Mouse (Mus musculus): Measurements from ENCODE around the gene Hdac7.

The Hdac7 gene

GRCm38 (mm10) chr15:97814703-97815102, 29.6 kb downstream of the Hdac7 start:
- no peak for DNase-seq (ENCODE audit: low spot score)

- no peak for DNase-seq (ENCODE audit: low spot score)
Observed at GRCm38 (mm10) chr15:97813452-97814204, 30.7 kb downstream of the Hdac7 start.

GRCm38 (mm10) chr15:97812875-97813274, 31.4 kb downstream of the Hdac7 start:
- no peak for DNase-seq (ENCODE audit: low spot score)

- no peak for DNase-seq (ENCODE audit: low spot score)
Observed at GRCm38 (mm10) chr15:97812126-97812525, 32.2 kb downstream of the Hdac7 start.

- DNase-seq (ENCODE audit: low spot score), result no peak
Observed at GRCm38 (mm10) chr15:97811307-97811706, 33.0 kb downstream of the Hdac7 start.

GRCm38 (mm10) chr15:97810399-97810798, 33.9 kb downstream of the Hdac7 start:
- DNase-seq (ENCODE audit: low spot score), result no peak

- no peak for DNase-seq (ENCODE audit: low spot score)
Observed at GRCm38 (mm10) chr15:97809942-97810341, 34.4 kb downstream of the Hdac7 start.

- no peak for DNase-seq (ENCODE audit: low spot score)
Observed at GRCm38 (mm10) chr15:97809206-97809605, 35.1 kb downstream of the Hdac7 start.

- DNase-seq (ENCODE audit: low spot score), result no peak
Observed at GRCm38 (mm10) chr15:97808532-97808931, 35.8 kb downstream of the Hdac7 start.

GRCm38 (mm10) chr15:97807867-97808266, 36.4 kb downstream of the Hdac7 start:
- DNase-seq (ENCODE audit: low spot score), result no peak

- DNase-seq (ENCODE audit: low spot score), result no peak
Observed at GRCm38 (mm10) chr15:97802575-97802974, 41.7 kb downstream of the Hdac7 start.

- DNase-seq (ENCODE audit: low spot score), result no peak
Observed at GRCm38 (mm10) chr15:97801811-97802210, 42.5 kb downstream of the Hdac7 start.

- no peak for DNase-seq (ENCODE audit: low spot score)
Observed at GRCm38 (mm10) chr15:97800853-97801252, 43.4 kb downstream of the Hdac7 start.

- DNase-seq (ENCODE audit: low spot score), result no peak
Observed at GRCm38 (mm10) chr15:97799446-97799845, 44.9 kb downstream of the Hdac7 start.

GRCm38 (mm10) chr15:97798134-97798533, 46.2 kb downstream of the Hdac7 start:
- no peak for DNase-seq (ENCODE audit: low spot score)

- DNase-seq (ENCODE audit: low spot score), result no peak
Observed at GRCm38 (mm10) chr15:97796674-97797310, 47.5 kb downstream of the Hdac7 start.

- no peak for DNase-seq (ENCODE audit: low spot score)
Observed at GRCm38 (mm10) chr15:97795559-97796235, 48.6 kb downstream of the Hdac7 start.

- DNase-seq (ENCODE audit: low spot score), result no peak
Observed at GRCm38 (mm10) chr15:97794268-97794667, 50.0 kb downstream of the Hdac7 start.

GRCm38 (mm10) chr15:97793386-97794153, 50.7 kb downstream of the Hdac7 start:
- no peak for DNase-seq (ENCODE audit: low spot score)

- no peak for DNase-seq (ENCODE audit: low spot score)
Observed at GRCm38 (mm10) chr15:97791126-97791700, 53.1 kb downstream of the Hdac7 start.

GRCm38 (mm10) chr15:97789761-97790505, 54.4 kb downstream of the Hdac7 start:
- DNase-seq (ENCODE audit: low spot score), result peak; percentile 60
